Mouse (Mus musculus) CH12.LX (cell line): ENCODE results near the gene Rgl1. TPM values are rescaled to one million over a fixed set of nuclear protein-coding genes. Genes with fewer than 3 reads are reported as not detected.

Experiments used
- DNase-seq: peaks from one replicate; pipeline ENCODE4 v3.0.0-alpha.2; 2013; ENCODE audit errors: extremely low read depth
- H3K27ac ChIP-seq: 2 replicates; pipeline ENCODE4 v1.5.1; 2012; ENCODE audit warnings: low read depth, mild to moderate bottlenecking, control low read depth, moderate library complexity; ENCODE audit not compliant: insufficient read depth
- H3K27me3 ChIP-seq: replicated peaks from 2 replicates; pipeline ENCODE3; 2012; ENCODE audit warnings: inconsistent platforms
- H3K36me3 ChIP-seq, 2 experiments: replicated peaks in 1 of 2; 2 replicates each; pipeline versions ENCODE3 to v1.6.1; 2012; ENCODE audit warnings: inconsistent platforms in 1 of 2, low read length in 1 of 2, mild to moderate bottlenecking in 1 of 2, mixed read lengths in 1 of 2, moderate library complexity in 1 of 2; ENCODE audit not compliant: control insufficient read depth in 1 of 2, insufficient read depth in 1 of 2
- H3K4me1 ChIP-seq, 2 experiments: 2 replicates each; pipeline ENCODE4 v1.6.1; 2012; ENCODE audit warnings: inconsistent platforms in 1 of 2, moderate library complexity in 1 of 2; ENCODE audit not compliant: insufficient read depth in 2 of 2, control insufficient read depth in 1 of 2
- H3K4me2 ChIP-seq: 2 replicates; pipeline ENCODE4 v1.6.1; 2012; ENCODE audit warnings: low read depth, mild to moderate bottlenecking, control low read depth; ENCODE audit not compliant: poor library complexity, insufficient read depth, severe bottlenecking
- H3K4me3 ChIP-seq, 3 experiments: fragments of 150-350 bp in 1 of 3; sonication (generic) in 1 of 3; replicated peaks in 1 of 3; 2 replicates each; pipeline versions ENCODE3 to v1.5.1; 2011 to 2012; ENCODE audit warnings: low read depth in 2 of 3, low read length in 2 of 3, mild to moderate bottlenecking in 2 of 3, moderate library complexity in 2 of 3, control low read depth in 1 of 3, improper control_type of control experiment in 1 of 3, inconsistent platforms in 1 of 3, mixed read lengths in 1 of 3; ENCODE audit not compliant: poor library complexity in 1 of 3
- H3K79me2 ChIP-seq: replicated peaks from 2 replicates; pipeline ENCODE4 v1.6.1; 2012; ENCODE audit warnings: mild to moderate bottlenecking, moderate library complexity; ENCODE audit not compliant: control insufficient read depth, poor library complexity, insufficient read depth, severe bottlenecking; ENCODE audit errors: extremely low read depth
- H3K9ac ChIP-seq: 2 replicates; pipeline ENCODE4 v1.6.1; 2012; ENCODE audit warnings: low read depth, mild to moderate bottlenecking, control low read depth, moderate library complexity; ENCODE audit not compliant: insufficient read depth
- H3K9me3 ChIP-seq: replicated peaks from 2 replicates; pipeline ENCODE3; 2012; ENCODE audit warnings: low read length, inconsistent platforms, mixed read lengths
- BHLHE40 ChIP-seq: IDR thresholded peaks from 2 replicates; pipeline ENCODE4 v1.6.1; 2011; ENCODE audit warnings: mild to moderate bottlenecking, low read depth, low read length, improper control_type of control experiment
- CHD1 ChIP-seq: IDR thresholded peaks from 2 replicates; pipeline ENCODE4 v1.6.1; 2012; ENCODE audit warnings: low read depth, low read length, improper control_type of control experiment, inconsistent platforms
- CHD2 ChIP-seq: IDR thresholded peaks from 2 replicates; pipeline ENCODE4 v1.6.1; 2011; ENCODE audit warnings: low read length, improper control_type of control experiment
- CTCF ChIP-seq, 2 experiments: IDR thresholded peaks in 1 of 2; conservative IDR thresholded peaks in 1 of 2; 2 replicates each; pipeline ENCODE4 v1.5.1; 2011 to 2012; ENCODE audit warnings: low read depth in 2 of 2, low read length in 2 of 2, improper control_type of control experiment in 1 of 2, inconsistent platforms in 1 of 2, mild to moderate bottlenecking in 1 of 2, moderate library complexity in 1 of 2
- E2F4 ChIP-seq: IDR thresholded peaks from 2 replicates; pipeline ENCODE4 v1.6.1; 2011; ENCODE audit warnings: low read depth, low read length, improper control_type of control experiment; ENCODE audit not compliant: insufficient replicate concordance
- ELF1 ChIP-seq: IDR thresholded peaks from 2 replicates; pipeline ENCODE4 v1.6.1; 2014; ENCODE audit warnings: low read depth, mild to moderate bottlenecking, inconsistent platforms, low read length, improper control_type of control experiment
- EP300 ChIP-seq: IDR thresholded peaks from 2 replicates; pipeline ENCODE4 v1.6.1; 2011; ENCODE audit warnings: low read length, improper control_type of control experiment
- GABPA ChIP-seq: IDR thresholded peaks from 2 replicates; pipeline ENCODE4 v1.6.1; 2012; ENCODE audit warnings: low read depth, low read length, improper control_type of control experiment, inconsistent platforms; ENCODE audit not compliant: insufficient replicate concordance
- HCFC1 ChIP-seq: IDR thresholded peaks from 2 replicates; pipeline ENCODE4 v1.6.1; 2012; ENCODE audit warnings: low read depth, mild to moderate bottlenecking, inconsistent platforms, low read length, improper control_type of control experiment
- JUN ChIP-seq: IDR thresholded peaks from 2 replicates; pipeline ENCODE4 v1.6.1; 2011; ENCODE audit warnings: low read depth, mild to moderate bottlenecking, low read length, improper control_type of control experiment, moderate library complexity; ENCODE audit not compliant: insufficient read depth
- MAFK ChIP-seq: IDR thresholded peaks from 2 replicates; pipeline ENCODE4 v1.6.1; 2011; ENCODE audit warnings: low read length, improper control_type of control experiment; ENCODE audit not compliant: insufficient replicate concordance
- MAZ ChIP-seq: IDR thresholded peaks from 2 replicates; pipeline ENCODE4 v1.6.1; 2012; ENCODE audit warnings: low read depth, mild to moderate bottlenecking, inconsistent platforms, low read length, improper control_type of control experiment, moderate library complexity
- MXI1 ChIP-seq: IDR thresholded peaks from 2 replicates; pipeline ENCODE4 v1.6.1; 2011; ENCODE audit warnings: mild to moderate bottlenecking, low read depth, low read length, improper control_type of control experiment
- MYC ChIP-seq: IDR thresholded peaks from 2 replicates; pipeline ENCODE4 v1.6.1; 2011; ENCODE audit warnings: low read depth, mild to moderate bottlenecking, improper control_type of control experiment, low read length
- NELFE ChIP-seq: IDR thresholded peaks from 2 replicates; pipeline ENCODE4 v1.6.1; 2011; ENCODE audit warnings: low read depth, low read length, improper control_type of control experiment
- NRF1 ChIP-seq: IDR thresholded peaks from 2 replicates; pipeline ENCODE4 v1.6.1; 2014; ENCODE audit warnings: low read depth, mild to moderate bottlenecking, inconsistent platforms, low read length, improper control_type of control experiment, moderate library complexity
- PAX5 ChIP-seq: IDR thresholded peaks from 2 replicates; pipeline ENCODE4 v1.6.1; 2012; ENCODE audit warnings: low read length, inconsistent platforms, mixed read lengths
- POLR2A ChIP-seq: IDR thresholded peaks from 2 replicates; pipeline ENCODE4 v1.6.1; 2011; ENCODE audit warnings: low read depth, mild to moderate bottlenecking, improper control_type of control experiment, low read length
- POLR2AphosphoS2 ChIP-seq: IDR thresholded peaks from 2 replicates; pipeline ENCODE4 v1.6.1; 2011; ENCODE audit warnings: low read depth, low read length, improper control_type of control experiment
- TBP ChIP-seq: conservative IDR thresholded peaks from 2 replicates; pipeline ENCODE4 v1.6.1; 2011; ENCODE audit warnings: low read depth, low read length, improper control_type of control experiment
- TCF12 ChIP-seq: IDR thresholded peaks from 2 replicates; pipeline ENCODE4 v1.6.1; 2014; ENCODE audit warnings: low read depth, mild to moderate bottlenecking, inconsistent platforms, low read length, improper control_type of control experiment
- UBTF ChIP-seq: IDR thresholded peaks from 2 replicates; pipeline ENCODE4 v1.6.1; 2012; ENCODE audit warnings: low read depth, mild to moderate bottlenecking, inconsistent platforms, low read length, improper control_type of control experiment, moderate library complexity
- USF1 ChIP-seq: IDR thresholded peaks from 2 replicates; pipeline ENCODE4 v1.6.1; 2014; ENCODE audit warnings: low read depth, mild to moderate bottlenecking, inconsistent platforms, low read length, improper control_type of control experiment
- ZC3H11A ChIP-seq: IDR thresholded peaks from 2 replicates; pipeline ENCODE4 v1.6.1; 2012; ENCODE audit warnings: low read depth, mild to moderate bottlenecking, inconsistent platforms, low read length, improper control_type of control experiment
- ZMIZ1 ChIP-seq: IDR thresholded peaks from 2 replicates; pipeline ENCODE4 v1.6.1; 2012; ENCODE audit warnings: low read depth, mild to moderate bottlenecking, inconsistent platforms, low read length, improper control_type of control experiment
- ZNF384 ChIP-seq: IDR thresholded peaks from 2 replicates; pipeline ENCODE4 v1.6.1; 2012; ENCODE audit warnings: low read depth, low read length, improper control_type of control experiment, inconsistent platforms
- dilution Hi-C: fragments of 300-500 bp; cut with MboI; formaldehyde crosslinking; loops from 2 replicates; pipeline ENCODE4 v1.14.3; 2020; ENCODE audit warnings: low sequenced_read_pairs; ENCODE audit not compliant: extremely low pct_unique_long_range_greater_than_20kb, extremely low pct_ligation_motif_present
- in situ Hi-C: fragments of 300-500 bp; cut with MboI; formaldehyde crosslinking; loops from 3 replicates; pipeline ENCODE4 v1.14.3; 2019; ENCODE audit warnings: low sequenced_read_pairs, low pct_ligation_motif_present, low pct_unique_long_range_greater_than_20kb, mixed read lengths
- polyA plus RNA-seq: library from polyadenylated mRNA; unstranded; fragments of >175 nt; gene quantifications from 2 replicates; pipeline ENCODE4 v1.2.1, GENCODE M21; 2012; ENCODE audit warnings: low read depth; ENCODE audit not compliant: insufficient read length
- total RNA-seq, 2 experiments: library from RNA; depleted of rRNA; stranded (reverse); fragments of 300-350 nt in 1 of 2; fragments of >200 nt in 1 of 2; gene quantifications; 2 replicates each; pipeline ENCODE4 v1.2.3; 2012 to 2014

Gene Rgl1
- total and polyA plus RNA-seq, 3 experiments: 0.25 to 1.7 (median 0.74) TPM

GRCm38 (mm10) chr1:152613158-152613857 lies 152.8 kb downstream of the Rgl1 start:
- in situ Hi-C loops: no loop called here
- H3K4me3 ChIP-seq: no peak overlapping the region
- H3K27ac ChIP-seq: no peak overlapping the region

GRCm38 (mm10) chr1:152612535-152613157 lies 153.5 kb downstream of the Rgl1 start:
- TF ChIP-seq PAX5: no peak
- no peak for TF ChIP-seq TBP
- no peak for TF ChIP-seq MXI1
- no peak for TF ChIP-seq ZMIZ1
- TF ChIP-seq MAZ: no peak
- no peak for TF ChIP-seq ZC3H11A
- TF ChIP-seq EP300: no peak
- no peak for TF ChIP-seq MAFK
- no peak for TF ChIP-seq E2F4
- no peak for TF ChIP-seq JUN
- TF ChIP-seq POLR2A: no peak
- no peak for TF ChIP-seq CHD2
- dilution Hi-C loops (no loop called here), in situ Hi-C loops (no loop called here)
- Histone ChIP-seq H3K27me3 (no peaks in the 10 kb centered on the region), H3K9ac (no peak overlapping the region), H3K79me2 (no peaks in the 10 kb centered on the region), H3K9me3 (no peaks in the 10 kb centered on the region), H3K27ac (no peak overlapping the region), H3K36me3 (no peaks in the 10 kb centered on the region), H3K4me1 (no peaks in the 10 kb centered on the region), H3K4me3 (no peak overlapping the region), H3K4me2 (no peak overlapping the region)
- DNase-seq: no peak

More at GRCm38 (mm10) chr1:152613158-152613857, 152.8 kb downstream of the Rgl1 start:
- no peak for TF ChIP-seq HCFC1
- no peak for TF ChIP-seq E2F4
- TF ChIP-seq ELF1: no peak
- TF ChIP-seq MYC: no peak
- no peak for TF ChIP-seq POLR2AphosphoS2
- no peak for TF ChIP-seq TCF12
- TF ChIP-seq NELFE: no peak
- TF ChIP-seq USF1: no peak
- no peak for TF ChIP-seq TBP
- no peak for TF ChIP-seq JUN
- TF ChIP-seq GABPA: no peak
- TF ChIP-seq BHLHE40: no peak
- no peak for TF ChIP-seq NRF1
- TF ChIP-seq ZNF384: no peak
- TF ChIP-seq CTCF (conservative IDR thresholded peaks at IDR 0.05 in 1 of 2, IDR thresholded peaks at IDR 0.05 in 1 of 2; ENCODE audit: low read depth in 2 of 2, low read length in 2 of 2): no peak
- TF ChIP-seq CHD1: no peak
- no peak for TF ChIP-seq UBTF
- no peaks in the 10 kb centered on the region for H3K4me1 ChIP-seq
- H3K9me3 ChIP-seq: no peaks in the 10 kb centered on the region
- no peaks in the 10 kb centered on the region for H3K27me3 ChIP-seq
- no peak overlapping the region for H3K9ac ChIP-seq
- dilution Hi-C loops: no loop called here
- no peaks in the 10 kb centered on the region for H3K79me2 ChIP-seq
- no peaks in the 10 kb centered on the region for H3K36me3 ChIP-seq
- no peak overlapping the region for H3K4me2 ChIP-seq
- DNase-seq: no peak
